Mouse (Mus musculus) intestine, postnatal 0 days (tissue): ENCODE data around the gene Dnmt3c. TPM values are rescaled to one million over a fixed set of nuclear protein-coding genes. Genes with fewer than 3 reads are reported as not detected.

Experiments used
- ATAC-seq: fragments of 200-750 bp; cut with Nextera tagmentation; 2 replicates; pipeline ENCODE4 v1.8.0; 2017; ENCODE audit warnings: mild to moderate bottlenecking, moderate TSS enrichment, moderate library complexity
- H3K27ac ChIP-seq: fragments of 300-500 bp; sonication (generic); 2 replicates; pipeline ENCODE4 v1.5.1; 2014; ENCODE audit warnings: mild to moderate bottlenecking, low read depth, low read length, moderate library complexity
- H3K27me3 ChIP-seq: fragments of 300-500 bp; sonication (generic); replicated peaks from 2 replicates; pipeline ENCODE4 v1.6.1; 2014; ENCODE audit warnings: low read length, mixed read lengths; ENCODE audit not compliant: control insufficient read depth, insufficient read depth
- H3K36me3 ChIP-seq: fragments of 300-500 bp; sonication (generic); 2 replicates; pipeline ENCODE4 v1.6.1; 2014; ENCODE audit warnings: mild to moderate bottlenecking, moderate library complexity; ENCODE audit not compliant: control insufficient read depth, insufficient read depth
- H3K4me1 ChIP-seq: fragments of 300-500 bp; sonication (generic); replicated peaks from 2 replicates; pipeline ENCODE4 v1.6.1; 2014; ENCODE audit warnings: antibody characterized with exemption, low read length, mixed read lengths; ENCODE audit not compliant: control insufficient read depth, insufficient read depth
- H3K4me2 ChIP-seq: fragments of 300-500 bp; sonication (generic); replicated peaks from 2 replicates; pipeline ENCODE4 v1.6.1; 2014; ENCODE audit warnings: low read depth, mild to moderate bottlenecking, moderate library complexity
- H3K4me3 ChIP-seq: fragments of 300-500 bp; sonication (generic); 2 replicates; pipeline ENCODE4 v1.5.1; 2014; ENCODE audit warnings: low read depth, low read length
- H3K9ac ChIP-seq: fragments of 300-500 bp; sonication (generic); 2 replicates; pipeline ENCODE4 v1.6.1; 2014; ENCODE audit warnings: mild to moderate bottlenecking, low read depth, low read length
- H3K9me3 ChIP-seq: fragments of 300-500 bp; sonication (generic); 2 replicates; pipeline ENCODE4 v1.6.1; 2016; ENCODE audit warnings: mixed run types; ENCODE audit not compliant: control insufficient read depth
- CTCF ChIP-seq: sonication (generic); IDR thresholded peaks from 2 replicates; pipeline ENCODE4 v1.5.1; 2016; ENCODE audit warnings: low read depth, mild to moderate bottlenecking, control low read depth, antibody characterized with exemption, moderate library complexity
- WGBS: fragments of 180-500 bp; shearing (Covaris S2); extraction: QIAGEN DNeasy Blood & Tissue Kit; methylation state at CpG from one replicate; pipeline ENCODE4 v1.1.7; 2014; 5-methylcytosine and 5-hydroxymethylcytosine counted together
- polyA plus RNA-seq: library from polyadenylated mRNA; unstranded; fragments of >200 nt; fragmentation: Nextera tagmentation; extraction: Ambion mirVana; gene quantifications from 2 replicates; pipeline ENCODE4 v1.2.1, GENCODE M21; 2015

Dnmt3c gene
- polyA plus RNA-seq, 1 experiment from 2014 or later, result not detected

- Histone ChIP-seq H3K4me3 (no peak overlapping the region), H3K27me3 (no peaks in the 10 kb centered on the region), H3K4me2 (no peak overlapping the region), H3K4me1 (no peaks in the 10 kb centered on the region), H3K27ac (no peak overlapping the region), H3K9ac (no peak overlapping the region), H3K9me3 (no peaks in the 10 kb centered on the region), H3K36me3 (no peaks in the 10 kb centered on the region)
- ATAC-seq, result no peak
- TF ChIP-seq CTCF, result no peak
- whole genome bisulfite sequencing, result 78% methylated on average over 4 of the region's 4 CpGs
Observed at GRCm38 (mm10) chr2:153734033-153734432, 37.6 kb downstream of the Dnmt3c start.

DNA sequence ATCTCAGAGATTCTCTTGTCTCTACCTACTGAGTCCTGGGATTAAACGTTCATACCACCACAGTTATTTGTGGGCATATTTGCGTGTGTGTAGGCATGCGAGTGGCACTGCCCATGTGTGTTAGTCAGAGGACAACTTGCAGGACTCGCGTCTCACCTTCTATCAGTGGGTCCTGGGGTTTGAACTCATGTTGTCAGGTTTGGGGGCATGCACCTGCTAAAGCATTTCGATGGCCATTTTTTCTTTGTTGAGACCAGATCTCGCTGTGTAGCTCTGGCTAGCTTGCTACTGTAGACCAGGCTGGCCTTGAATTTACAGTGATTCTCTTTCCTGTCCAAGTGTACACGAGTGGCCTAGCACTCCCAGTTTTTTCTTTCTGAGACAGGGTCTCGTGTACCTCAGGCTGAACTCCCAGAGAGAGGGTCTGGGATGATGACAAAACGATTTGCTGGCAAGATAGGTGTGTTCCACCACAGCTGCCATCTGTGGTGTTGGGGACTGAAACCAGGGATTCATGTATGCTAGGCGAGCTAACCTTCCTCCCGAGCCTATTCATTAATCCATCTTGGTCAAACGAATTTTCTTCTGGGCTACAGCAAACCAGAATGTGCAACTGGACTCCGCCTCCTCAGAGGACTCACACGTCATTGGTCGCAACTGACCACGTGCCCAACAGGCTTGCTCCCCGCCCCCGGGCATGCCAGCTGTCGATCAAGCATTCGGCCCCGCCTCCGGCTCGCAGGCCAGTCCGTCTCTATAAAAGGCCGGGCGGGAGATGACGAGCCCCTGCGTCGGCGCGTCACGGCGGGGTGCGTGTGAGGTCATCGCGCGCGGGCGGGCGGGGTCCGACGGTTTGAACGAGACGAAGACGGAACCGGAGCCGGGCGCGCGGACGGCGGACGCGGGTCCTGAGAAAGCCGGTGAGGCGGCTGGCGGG is 44.3 kb downstream of the Dnmt3c start, which contains the start of gene Mapre1:
Gene Mapre1, plus strand, starts transcription at position 775 of the 937 bp plus-strand sequence.
- 10% methylated on average over 58 of the region's 58 CpGs for WGBS

DNA sequence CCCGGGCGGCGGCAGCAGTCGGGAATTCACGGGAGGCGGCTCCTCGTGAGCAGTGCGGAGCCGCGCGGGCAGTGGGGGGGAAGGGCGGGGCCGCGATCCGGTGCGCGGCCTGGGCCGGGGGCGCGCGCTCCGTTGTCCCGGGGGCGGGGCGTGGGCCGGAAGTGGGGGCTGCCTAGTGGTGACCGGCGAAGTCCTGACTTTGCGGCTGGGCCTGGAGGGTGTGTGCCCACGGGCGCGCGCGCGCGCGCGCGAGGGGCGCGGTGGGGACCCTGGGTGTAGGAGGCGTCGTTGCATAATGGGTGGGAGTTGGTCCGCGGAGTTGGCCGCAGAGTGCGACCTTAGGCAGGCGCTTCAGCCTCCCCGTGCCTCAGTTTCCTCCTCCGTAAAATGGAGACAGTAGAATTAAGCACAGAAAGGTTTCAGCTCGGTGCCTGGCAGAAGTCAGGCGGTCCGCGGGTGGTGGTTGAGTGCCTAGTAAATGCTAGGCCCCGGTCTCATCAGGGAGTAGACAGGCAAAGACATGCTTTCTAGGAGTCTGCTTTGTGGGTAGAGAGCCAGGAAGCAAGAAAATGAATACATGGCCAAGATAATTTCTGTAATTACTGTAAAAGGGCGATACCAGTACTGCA is 45.1 kb downstream of the Dnmt3c start:
- Histone ChIP-seq H3K4me2 (peak overlapping the region; percentile 78), H3K27me3 (no peaks in the 10 kb centered on the region), H3K4me1 (peaks cover 13% of the 10 kb centered on the region), H3K36me3 (0 out of 2 replicates have a peak, but pooled peaks cover under 1% of the 10 kb centered on the region), H3K4me3 (peak overlapping the region; percentile 96), H3K27ac (peak overlapping the region; percentile 94), H3K9ac (peak overlapping the region; percentile 95), H3K9me3 (no peaks in the 10 kb centered on the region)
- no peak for TF ChIP-seq CTCF
- peak; percentile 82 for ATAC-seq
- WGBS, result 2% methylated on average over 42 of the region's 56 CpGs

More for the DNA sequence above, 44.3 kb downstream of the Dnmt3c start, which contains the start of gene Mapre1:
- ATAC-seq, result peak; percentile 99
- H3K36me3 ChIP-seq, result no peaks in the 10 kb centered on the region
- H3K9me3 ChIP-seq, result no peaks in the 10 kb centered on the region
- peak within 1 kb of the TSS; percentile 95 for H3K9ac ChIP-seq
- no peak for TF ChIP-seq CTCF
- peak within 1 kb of the TSS; percentile 96 for H3K4me3 ChIP-seq
- H3K27me3 ChIP-seq, result no peaks in the 10 kb centered on the region
- peak within 1 kb of the TSS; percentile 94 for H3K27ac ChIP-seq
- peak within 1 kb of the TSS; percentile 78 for H3K4me2 ChIP-seq
- peaks cover 13% of the 10 kb centered on the region for H3K4me1 ChIP-seq

DNA sequence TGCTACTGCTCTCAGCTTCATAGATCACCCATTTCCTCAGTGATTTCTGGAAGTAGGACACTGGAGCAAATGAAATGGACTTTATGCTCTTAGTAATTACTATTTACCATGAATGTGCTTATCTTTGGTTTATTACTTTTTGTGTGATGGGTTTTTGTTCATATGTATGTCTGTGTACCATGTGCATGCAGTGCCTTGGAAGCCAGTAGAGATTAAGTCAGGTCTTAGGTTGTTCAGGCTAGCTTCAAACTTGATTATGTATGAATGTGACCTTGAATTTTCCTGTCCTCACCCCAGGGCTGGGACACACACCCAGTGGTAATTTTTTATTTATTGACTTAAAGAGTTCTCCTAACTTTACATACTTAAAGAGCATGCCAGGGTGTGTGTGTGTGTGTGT is 51.5 kb downstream of the Dnmt3c start:
- H3K4me3 ChIP-seq, result no peak overlapping the region
- H3K4me1 ChIP-seq, result peaks cover 5% of the 10 kb centered on the region
- H3K9me3 ChIP-seq, result no peaks in the 10 kb centered on the region
- H3K4me2 ChIP-seq, result no peak overlapping the region
- H3K27me3 ChIP-seq, result no peaks in the 10 kb centered on the region
- peaks cover 12% of the 10 kb centered on the region; the same call in 1 of the 2 replicates for H3K36me3 ChIP-seq
- H3K27ac ChIP-seq, result no peak overlapping the region
- no peak for TF ChIP-seq CTCF
- ATAC-seq, result peak; percentile 71
- no peak overlapping the region for H3K9ac ChIP-seq

DNA sequence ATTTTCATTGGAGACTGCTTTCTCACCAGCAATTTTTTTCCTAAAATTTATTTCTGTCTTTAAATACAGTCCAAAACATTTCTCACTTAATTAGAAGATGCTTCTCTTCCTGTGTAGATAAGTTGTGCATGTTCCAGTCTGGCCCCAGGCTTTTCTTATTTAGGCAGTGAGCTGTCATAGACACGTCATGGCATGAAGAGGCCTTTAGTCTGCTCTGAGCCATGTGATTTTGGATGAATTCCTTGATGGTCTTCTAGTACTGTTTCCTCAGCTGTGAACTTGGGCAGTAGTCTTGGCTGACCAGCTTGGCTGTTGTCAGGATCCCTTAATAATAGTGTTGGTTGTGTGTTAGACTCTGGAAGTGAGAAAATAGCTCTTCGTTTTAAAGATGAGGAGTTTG is 53.9 kb downstream of the Dnmt3c start:
- Histone ChIP-seq H3K27me3 (no peaks in the 10 kb centered on the region), H3K9ac (no peak overlapping the region), H3K27ac (no peak overlapping the region), H3K4me3 (no peak overlapping the region), H3K4me1 (0 out of 2 replicates have a peak, but pooled peaks cover 2% of the 10 kb centered on the region), H3K9me3 (no peaks in the 10 kb centered on the region), H3K36me3 (peaks cover 12% of the 10 kb centered on the region; the same call in 1 of the 2 replicates), H3K4me2 (no peak overlapping the region)
- ATAC-seq, result no peak
- WGBS, result 88% methylated on average over 2 of the region's 2 CpGs
- TF ChIP-seq CTCF, result no peak

DNA sequence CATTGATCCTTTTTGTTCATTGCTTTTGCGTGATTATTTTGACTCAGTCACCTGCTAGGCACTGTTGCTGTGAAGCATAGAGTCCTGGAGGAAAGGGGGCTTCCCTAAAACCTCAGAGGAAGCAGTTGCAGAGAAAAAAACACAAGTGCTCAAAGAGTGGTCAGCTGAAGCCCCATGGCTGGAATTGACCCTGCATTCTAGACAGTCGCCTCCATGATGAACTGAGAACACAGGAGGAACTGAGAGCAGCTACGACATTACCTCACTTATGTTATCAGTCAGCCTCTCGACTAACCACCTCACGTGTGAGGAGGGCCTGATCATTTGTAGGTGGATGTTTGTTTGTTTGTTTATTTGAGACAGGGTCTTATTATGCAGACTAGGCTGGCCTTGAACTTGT is 65.7 kb downstream of the Dnmt3c start:
- WGBS, result 88% methylated on average over 5 of the region's 5 CpGs
- Histone ChIP-seq H3K4me2 (no peak overlapping the region), H3K9me3 (no peaks in the 10 kb centered on the region), H3K4me3 (no peak overlapping the region), H3K27ac (no peak overlapping the region), H3K27me3 (no peaks in the 10 kb centered on the region), H3K4me1 (no peaks in the 10 kb centered on the region), H3K36me3 (peaks cover 78% of the 10 kb centered on the region), H3K9ac (no peak overlapping the region)
- ATAC-seq, result no peak
- no peak for TF ChIP-seq CTCF
